Mouse (Mus musculus): ENCODE results near the gene Fgf13.

DNA sequence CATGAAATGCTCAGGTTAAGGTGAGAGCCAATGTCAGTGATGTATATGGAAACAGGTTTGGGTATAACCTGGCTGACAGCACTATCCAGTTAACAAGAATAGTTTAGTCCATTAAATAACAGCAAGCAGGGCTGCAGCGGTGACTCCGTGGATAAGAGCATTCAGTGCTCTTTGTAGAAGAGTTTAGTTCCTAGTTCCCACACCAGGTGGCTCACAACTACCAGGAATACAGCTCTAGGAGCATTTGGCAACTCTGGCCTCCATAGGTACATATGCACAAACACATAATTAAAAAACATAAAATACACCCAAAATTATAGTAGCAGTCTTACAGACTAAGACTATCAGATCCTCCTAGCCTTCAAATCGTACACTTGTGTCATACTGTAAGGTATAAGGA, 390.2 kb downstream of the Fgf13 start:
- TF ChIP-seq CTCF (IDR thresholded peaks at IDR 0.05; ENCODE audit: low read depth, low read length) (no peak), GATA1 (IDR thresholded peaks at IDR 0.05; ENCODE audit: borderline replicate concordance, low read length) (no peak)

All from G1E (cell line).